Mouse (Mus musculus): ENCODE data around the gene Ccdc92b. TPM values are rescaled to one million over a fixed set of nuclear protein-coding genes. Genes with fewer than 3 reads are reported as not detected.

Ccdc92b gene
- polyA plus RNA-seq, 1 experiment from 2014 or later = 0.61 TPM

DNA sequence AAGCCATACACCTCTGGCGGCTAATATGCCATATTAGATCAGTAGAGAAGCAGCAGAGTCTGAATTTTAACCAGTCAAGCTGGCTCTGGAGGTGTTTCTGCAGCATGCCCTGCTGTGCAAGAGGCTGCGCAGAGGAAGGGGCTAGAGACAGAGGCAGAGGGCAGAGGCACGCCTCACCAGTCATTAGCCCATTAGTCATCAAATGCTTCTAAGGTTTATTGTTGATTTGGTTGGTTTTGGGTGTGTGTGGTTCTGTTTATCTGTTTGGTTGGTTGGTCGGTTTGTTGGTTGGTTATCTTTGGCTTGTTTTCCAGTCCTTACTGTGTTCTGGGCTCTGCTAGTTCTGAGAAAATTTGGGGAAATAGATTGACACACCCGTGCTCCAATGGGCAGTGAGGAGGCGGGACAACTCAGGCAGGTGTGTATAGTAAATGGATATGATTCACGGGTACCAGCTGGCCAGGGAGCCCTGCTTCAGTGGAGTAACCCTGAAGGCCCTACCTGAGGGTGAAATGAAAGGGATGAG is 35.5 kb upstream of the Ccdc92b start:
- ATAC-seq (ENCODE audit: insufficient number of reproducible peaks, insufficient read depth, low FRiP score, low read depth) = no peak
- Histone ChIP-seq H3K9ac (replicated peaks; ENCODE audit: low read depth, low read length) (no peak overlapping the region), H3K27ac (ENCODE audit: low read length) (no peak overlapping the region), H3K27me3 (ENCODE audit: control insufficient read depth, insufficient read depth, low read length) (0 out of 2 replicates have a peak, but pooled peaks cover 14% of the 10 kb centered on the region), H3K36me3 (ENCODE audit: control insufficient read depth, insufficient read depth, low read length) (no peaks in the 10 kb centered on the region), H3K9me3 (ENCODE audit: control insufficient read depth, low read depth, low read length) (no peaks in the 10 kb centered on the region), H3K4me1 (ENCODE audit: control insufficient read depth, insufficient read depth, low read length) (no peaks in the 10 kb centered on the region), H3K4me3 (ENCODE audit: low read depth, low read length) (no peak overlapping the region), H3K4me2 (replicated peaks; ENCODE audit: low read depth, low read length) (no peak overlapping the region)
- WGBS = 70% methylated on average over 7 of the region's 7 CpGs

DNA sequence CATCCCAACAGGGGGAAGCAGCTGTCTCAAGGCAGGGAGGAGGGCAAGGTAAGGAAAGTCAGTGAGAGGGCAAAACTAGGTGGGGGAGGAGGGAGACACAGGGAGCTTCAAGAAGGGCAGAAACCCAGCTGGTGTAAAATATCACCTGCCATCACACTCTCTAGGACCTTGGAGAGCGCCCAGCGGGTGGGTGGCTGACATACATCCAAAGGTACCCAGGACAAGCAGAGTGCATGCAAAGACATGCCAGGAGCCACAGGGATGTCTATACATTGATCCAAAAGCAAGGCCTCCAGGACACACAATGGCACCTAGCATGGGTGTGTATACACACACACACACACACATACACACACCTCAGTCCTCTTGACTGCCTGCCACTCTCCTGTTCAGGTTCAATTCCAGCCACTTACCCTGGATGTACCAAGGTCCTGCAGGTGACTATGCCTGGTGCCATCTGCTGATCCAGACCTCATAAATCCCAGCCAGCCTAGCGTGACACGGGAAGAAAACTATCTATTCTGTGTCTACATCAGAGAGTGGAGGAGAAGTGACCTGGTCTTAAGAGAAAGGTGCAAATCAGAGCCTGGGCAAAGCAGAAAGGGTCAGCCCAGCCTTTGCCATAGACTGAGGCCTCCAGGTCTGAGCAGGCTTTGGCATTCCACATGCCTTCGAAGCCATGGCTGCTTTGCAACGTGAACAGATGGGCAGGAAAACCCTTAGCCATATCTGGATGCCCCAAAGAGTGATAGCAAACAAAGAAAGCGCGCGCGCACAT is 34.3 kb upstream of the Ccdc92b start:
- no peaks in the 10 kb centered on the region for H3K36me3 ChIP-seq (ENCODE audit: control insufficient read depth, insufficient read depth, low read length)
- H3K4me3 ChIP-seq (ENCODE audit: low read depth, low read length) = no peak overlapping the region
- peaks cover 25% of the 10 kb centered on the region for H3K27me3 ChIP-seq (ENCODE audit: control insufficient read depth, insufficient read depth, low read length)
- ATAC-seq (ENCODE audit: insufficient number of reproducible peaks, insufficient read depth, low FRiP score, low read depth) = no peak
- H3K4me1 ChIP-seq (ENCODE audit: control insufficient read depth, insufficient read depth, low read length) = no peaks in the 10 kb centered on the region
- no peaks in the 10 kb centered on the region for H3K9me3 ChIP-seq (ENCODE audit: control insufficient read depth, low read depth, low read length)
- WGBS = 58% methylated on average over 10 of the region's 10 CpGs
- no peak overlapping the region for H3K9ac ChIP-seq (replicated peaks; ENCODE audit: low read depth, low read length)
- no peak overlapping the region for H3K27ac ChIP-seq (ENCODE audit: low read length)
- no peak overlapping the region for H3K4me2 ChIP-seq (replicated peaks; ENCODE audit: low read depth, low read length)

DNA sequence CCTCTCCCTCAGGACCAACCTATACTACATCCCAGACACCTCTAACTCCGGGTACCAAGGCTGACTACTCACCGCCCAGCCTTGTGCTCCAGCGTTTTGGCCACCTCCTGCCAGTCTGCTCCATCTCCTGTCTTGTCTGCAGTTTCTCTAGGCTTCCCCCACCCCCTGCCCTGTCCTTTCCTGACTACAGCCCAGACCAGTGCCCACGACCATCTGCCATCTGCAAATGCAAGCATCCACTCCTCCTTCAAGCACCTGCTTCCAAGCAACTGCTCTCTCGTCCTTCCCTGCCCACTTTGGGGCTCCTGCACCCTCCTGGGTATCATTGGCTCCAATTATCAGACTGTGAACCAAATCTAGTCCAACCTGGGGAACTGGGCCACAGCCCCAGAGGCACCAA is 33.0 kb upstream of the Ccdc92b start:
- Histone ChIP-seq H3K27ac (ENCODE audit: low read length) (no peak overlapping the region), H3K4me2 (replicated peaks; ENCODE audit: low read depth, low read length) (no peak overlapping the region), H3K4me1 (ENCODE audit: control insufficient read depth, insufficient read depth, low read length) (no peaks in the 10 kb centered on the region), H3K9ac (replicated peaks; ENCODE audit: low read depth, low read length) (no peak overlapping the region), H3K36me3 (ENCODE audit: control insufficient read depth, insufficient read depth, low read length) (no peaks in the 10 kb centered on the region), H3K4me3 (ENCODE audit: low read depth, low read length) (no peak overlapping the region), H3K9me3 (ENCODE audit: control insufficient read depth, low read depth, low read length) (no peaks in the 10 kb centered on the region), H3K27me3 (ENCODE audit: control insufficient read depth, insufficient read depth, low read length) (peaks cover 38% of the 10 kb centered on the region)
- WGBS = 66% methylated on average over 5 of the region's 5 CpGs
- ATAC-seq (ENCODE audit: insufficient number of reproducible peaks, insufficient read depth, low FRiP score, low read depth) = no peak

DNA sequence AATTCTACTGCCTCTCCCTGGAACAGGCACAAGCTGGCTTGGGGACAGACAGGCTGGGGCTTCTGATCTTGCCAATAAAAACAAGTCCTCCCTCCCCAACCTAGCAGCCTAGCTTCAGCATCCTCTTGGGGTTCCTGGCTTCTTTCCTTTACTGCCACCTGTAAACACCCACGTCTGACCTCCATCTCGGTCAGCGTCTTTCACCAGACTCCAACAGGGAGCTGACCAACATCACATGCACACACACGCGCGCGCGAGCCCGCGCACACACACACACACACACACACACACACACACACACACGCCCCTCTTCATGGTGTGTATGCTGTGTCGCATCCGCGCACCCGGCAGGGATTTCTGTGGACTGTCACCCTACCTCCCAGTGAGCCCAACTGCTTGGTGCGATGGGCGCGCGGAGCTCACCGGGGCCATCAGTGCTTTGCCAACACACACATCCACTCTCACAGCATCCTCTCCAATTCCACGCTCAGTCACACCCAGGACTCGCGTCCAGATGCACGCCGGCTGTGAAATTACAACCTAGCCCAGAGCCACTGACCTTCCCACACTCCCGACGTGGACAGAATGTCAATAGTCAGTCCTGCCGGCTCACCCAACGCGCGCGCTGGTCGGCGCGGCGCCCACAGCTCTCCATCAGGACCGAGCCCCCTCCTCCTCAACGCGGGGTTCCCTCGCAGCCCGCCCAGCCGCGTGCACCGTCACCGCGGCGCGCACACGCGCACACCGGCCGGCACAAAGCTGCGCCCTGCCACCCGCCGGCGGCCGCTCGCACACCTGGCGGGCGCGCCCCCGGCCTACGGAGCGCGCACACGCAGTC is 29.8 kb upstream of the Ccdc92b start:
- Histone ChIP-seq H3K27ac (ENCODE audit: low read length) (no peak overlapping the region), H3K36me3 (ENCODE audit: control insufficient read depth, insufficient read depth, low read length) (no peaks in the 10 kb centered on the region), H3K27me3 (ENCODE audit: control insufficient read depth, insufficient read depth, low read length) (peaks cover 39% of the 10 kb centered on the region), H3K4me2 (replicated peaks; ENCODE audit: low read depth, low read length) (peak overlapping the region; percentile 62), H3K4me3 (ENCODE audit: low read depth, low read length) (peak overlapping the region; percentile 36), H3K9me3 (ENCODE audit: control insufficient read depth, low read depth, low read length) (no peaks in the 10 kb centered on the region), H3K9ac (replicated peaks; ENCODE audit: low read depth, low read length) (no peak overlapping the region), H3K4me1 (ENCODE audit: control insufficient read depth, insufficient read depth, low read length) (no peaks in the 10 kb centered on the region)
- no peak for ATAC-seq (ENCODE audit: insufficient number of reproducible peaks, insufficient read depth, low FRiP score, low read depth)
- 5% methylated on average over 66 of the region's 66 CpGs for WGBS

DNA sequence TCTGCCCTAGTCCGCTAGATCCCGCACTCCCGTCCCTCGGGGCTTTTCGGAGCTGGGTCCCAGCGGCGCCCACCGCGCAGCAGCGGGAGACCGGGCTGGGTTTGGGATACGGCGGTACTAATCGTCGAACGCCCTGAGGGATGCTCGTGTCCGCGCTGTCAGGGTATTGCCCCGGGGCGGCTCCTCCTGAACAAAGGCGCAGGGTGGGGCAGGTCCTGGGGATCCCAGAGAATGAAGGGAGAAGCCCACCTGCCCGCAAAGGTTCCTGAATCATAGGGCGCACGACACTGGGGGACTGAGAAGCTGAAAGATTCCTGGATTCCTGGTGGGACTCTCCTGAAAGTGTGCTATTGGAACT is 29.2 kb upstream of the Ccdc92b start:
- ATAC-seq (ENCODE audit: insufficient number of reproducible peaks, insufficient read depth, low FRiP score, low read depth) = no peak
- H3K9ac ChIP-seq (replicated peaks; ENCODE audit: low read depth, low read length) = no peak overlapping the region
- peaks cover 39% of the 10 kb centered on the region for H3K27me3 ChIP-seq (ENCODE audit: control insufficient read depth, insufficient read depth, low read length)

DNA sequence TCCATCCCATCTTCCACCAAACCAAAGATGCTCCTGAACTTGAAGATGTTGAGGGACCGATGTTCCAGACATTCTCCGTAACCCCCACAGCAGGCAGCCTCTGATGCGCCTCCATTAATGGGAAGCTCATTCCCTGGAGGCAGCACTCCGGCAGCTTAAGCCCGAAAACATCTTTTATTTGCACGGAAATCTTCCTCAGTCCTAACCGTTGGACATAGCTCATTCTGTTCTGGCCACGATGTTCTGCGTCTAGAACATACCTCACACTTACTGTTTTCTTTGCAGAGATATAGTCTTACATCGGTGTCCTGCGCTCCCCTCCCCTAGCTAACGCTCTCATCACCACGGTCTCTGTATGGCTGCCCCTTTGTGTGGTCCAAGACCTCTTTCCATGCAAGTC is 28.7 kb upstream of the Ccdc92b start:
- ATAC-seq (ENCODE audit: insufficient number of reproducible peaks, insufficient read depth, low FRiP score, low read depth) = no peak
- no peak overlapping the region for H3K9ac ChIP-seq (replicated peaks; ENCODE audit: low read depth, low read length)
- no peak overlapping the region for H3K4me2 ChIP-seq (replicated peaks; ENCODE audit: low read depth, low read length)
- H3K4me1 ChIP-seq (ENCODE audit: control insufficient read depth, insufficient read depth, low read length) = no peaks in the 10 kb centered on the region
- no peaks in the 10 kb centered on the region for H3K9me3 ChIP-seq (ENCODE audit: control insufficient read depth, low read depth, low read length)
- H3K27me3 ChIP-seq (ENCODE audit: control insufficient read depth, insufficient read depth, low read length) = peaks cover 39% of the 10 kb centered on the region
- H3K4me3 ChIP-seq (ENCODE audit: low read depth, low read length) = no peak overlapping the region
- no peak overlapping the region for H3K27ac ChIP-seq (ENCODE audit: low read length)
- no peaks in the 10 kb centered on the region for H3K36me3 ChIP-seq (ENCODE audit: control insufficient read depth, insufficient read depth, low read length)
- WGBS = 32% methylated on average over 13 of the region's 13 CpGs

More for the DNA sequence above, 29.2 kb upstream of the Ccdc92b start:
- Histone ChIP-seq H3K4me1 (ENCODE audit: control insufficient read depth, insufficient read depth, low read length) (no peaks in the 10 kb centered on the region), H3K4me2 (replicated peaks; ENCODE audit: low read depth, low read length) (peak overlapping the region; percentile 62), H3K27ac (ENCODE audit: low read length) (no peak overlapping the region), H3K9me3 (ENCODE audit: control insufficient read depth, low read depth, low read length) (no peaks in the 10 kb centered on the region), H3K36me3 (ENCODE audit: control insufficient read depth, insufficient read depth, low read length) (no peaks in the 10 kb centered on the region), H3K4me3 (ENCODE audit: low read depth, low read length) (peak overlapping the region; percentile 36)
- WGBS = under 1% methylated on average over 25 of the region's 25 CpGs

DNA sequence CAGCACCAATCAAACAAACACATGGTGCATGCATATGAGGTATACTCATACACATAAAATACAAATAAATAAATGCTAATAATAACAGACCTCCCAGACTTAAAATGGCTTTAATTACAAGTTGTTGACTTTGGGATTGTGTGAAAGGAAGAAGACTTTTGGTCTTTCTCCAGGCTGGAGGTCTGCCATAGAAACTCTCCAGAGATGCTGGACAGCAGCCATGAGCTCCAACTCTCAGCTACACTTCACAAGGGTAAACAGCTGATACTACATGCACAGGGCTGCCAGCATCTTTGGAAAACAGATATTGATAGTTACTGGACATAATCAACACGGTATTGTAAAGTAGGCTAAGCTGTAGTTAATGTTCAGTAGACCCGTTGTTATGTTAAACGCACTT is 27.2 kb upstream of the Ccdc92b start:
- Histone ChIP-seq H3K27me3 (ENCODE audit: control insufficient read depth, insufficient read depth, low read length) (peaks cover 36% of the 10 kb centered on the region), H3K9ac (replicated peaks; ENCODE audit: low read depth, low read length) (no peak overlapping the region), H3K4me2 (replicated peaks; ENCODE audit: low read depth, low read length) (no peak overlapping the region), H3K4me3 (ENCODE audit: low read depth, low read length) (no peak overlapping the region), H3K36me3 (ENCODE audit: control insufficient read depth, insufficient read depth, low read length) (no peaks in the 10 kb centered on the region), H3K4me1 (ENCODE audit: control insufficient read depth, insufficient read depth, low read length) (no peaks in the 10 kb centered on the region), H3K9me3 (ENCODE audit: control insufficient read depth, low read depth, low read length) (no peaks in the 10 kb centered on the region), H3K27ac (ENCODE audit: low read length) (no peak overlapping the region)
- WGBS = 81% methylated on average over 3 of the region's 3 CpGs
- no peak for ATAC-seq (ENCODE audit: insufficient number of reproducible peaks, insufficient read depth, low FRiP score, low read depth)

DNA sequence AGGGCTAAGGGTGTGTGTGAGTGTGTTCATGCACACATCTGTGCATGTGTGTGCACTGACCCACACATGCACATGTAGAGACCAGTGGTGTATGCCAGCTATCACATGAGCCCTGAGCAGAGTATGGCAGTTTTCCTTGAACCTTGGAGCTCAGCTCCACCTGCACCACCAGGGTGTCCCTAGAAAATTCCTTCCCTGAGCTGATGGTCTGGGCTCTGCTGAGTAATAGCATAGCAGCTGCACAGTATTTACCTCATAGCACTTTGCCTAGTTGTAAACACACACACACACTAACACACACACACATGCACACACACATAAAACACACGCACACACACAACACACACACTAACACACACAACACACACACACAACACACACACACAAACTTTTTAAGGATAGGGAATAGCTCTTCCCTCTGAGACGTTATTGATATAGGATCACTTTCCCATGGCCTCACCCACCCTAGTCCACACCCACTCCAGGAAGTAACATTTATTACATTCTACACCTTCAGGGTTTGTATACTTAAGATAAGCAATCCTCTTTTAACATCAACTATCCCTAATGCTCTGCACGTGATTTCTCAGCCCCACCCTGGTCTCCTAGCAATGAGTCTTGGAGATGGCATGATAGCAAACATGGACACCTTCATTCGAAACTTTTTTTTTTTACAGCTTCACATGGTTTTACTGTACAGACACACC is 22.0 kb upstream of the Ccdc92b start:
- no peaks in the 10 kb centered on the region for H3K4me1 ChIP-seq (ENCODE audit: control insufficient read depth, insufficient read depth, low read length)
- peaks cover 4% of the 10 kb centered on the region; the same call in 1 of the 2 replicates for H3K9me3 ChIP-seq (ENCODE audit: control insufficient read depth, low read depth, low read length)
- H3K4me3 ChIP-seq (ENCODE audit: low read depth, low read length) = no peak overlapping the region
- peak; percentile 80 for ATAC-seq (ENCODE audit: insufficient number of reproducible peaks, insufficient read depth, low FRiP score, low read depth)
- no peaks in the 10 kb centered on the region for H3K36me3 ChIP-seq (ENCODE audit: control insufficient read depth, insufficient read depth, low read length)
- H3K27me3 ChIP-seq (ENCODE audit: control insufficient read depth, insufficient read depth, low read length) = no peaks in the 10 kb centered on the region
- 54% methylated on average over 4 of the region's 4 CpGs for WGBS
- H3K4me2 ChIP-seq (replicated peaks; ENCODE audit: low read depth, low read length) = no peak overlapping the region
- H3K9ac ChIP-seq (replicated peaks; ENCODE audit: low read depth, low read length) = no peak overlapping the region
- H3K27ac ChIP-seq (ENCODE audit: low read length) = no peak overlapping the region; the same call in 1 of the 2 replicates

Data from stomach, embryonic 14.5 days (tissue).